Mouse (Mus musculus): ENCODE measurements around the gene Pdcd10. TPM values are rescaled to one million over a fixed set of nuclear protein-coding genes. Genes with fewer than 3 reads are reported as not detected.

The Pdcd10 gene
- polyA plus RNA-seq, 1 experiment from 2014 or later, result 64.4 TPM

DNA sequence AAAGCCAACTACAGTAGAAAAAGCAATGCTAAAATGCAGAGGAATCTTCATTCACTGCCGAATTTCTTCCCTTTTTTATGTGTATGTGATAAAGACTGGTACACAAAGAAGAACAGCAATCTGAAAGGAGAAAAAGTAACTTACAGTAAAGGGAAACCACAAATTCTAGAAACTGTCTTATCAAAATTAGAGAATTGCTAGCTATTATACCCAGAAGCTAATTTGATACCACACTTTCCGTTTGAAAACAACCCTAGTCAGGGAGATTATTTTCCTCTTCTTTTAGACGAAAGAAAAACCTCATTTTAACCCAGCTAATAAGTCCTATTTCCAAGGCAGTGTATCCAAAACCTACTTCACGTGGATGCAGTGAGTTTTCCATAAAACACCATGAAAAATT is 15.4 kb downstream of the Pdcd10 start:
- Histone ChIP-seq H3K36me3 (peaks cover 8% of the 10 kb centered on the region), H3K27ac (ENCODE audit: poor library complexity, severe bottlenecking) (no peak overlapping the region), H3K4me3 (no peak overlapping the region), H3K27me3 (replicated peaks) (no peaks in the 10 kb centered on the region), H3K4me1 (replicated peaks) (peaks cover 10% of the 10 kb centered on the region), H3K4me2 (no peak overlapping the region), H3K9ac (no peak overlapping the region), H3K9me3 (replicated peaks) (no peaks in the 10 kb centered on the region)
- no peak for ATAC-seq (ENCODE audit: insufficient number of reproducible peaks, low FRiP score)
- 80% methylated on average over 4 of the region's 4 CpGs for WGBS

- Histone ChIP-seq H3K4me1 (replicated peaks) (no peaks in the 10 kb centered on the region), H3K4me3 (no peak overlapping the region), H3K9me3 (replicated peaks) (no peaks in the 10 kb centered on the region), H3K9ac (no peak overlapping the region), H3K4me2 (no peak overlapping the region), H3K27ac (ENCODE audit: poor library complexity, severe bottlenecking) (no peak overlapping the region), H3K36me3 (peaks cover 6% of the 10 kb centered on the region), H3K27me3 (replicated peaks) (no peaks in the 10 kb centered on the region)
- 56% methylated on average over 3 of the region's 3 CpGs for WGBS
- 0 out of 2 replicates have a peak, but pooled peaks have one; percentile 48 for ATAC-seq (ENCODE audit: insufficient number of reproducible peaks, low FRiP score)
These were observed 22.4 kb downstream of the Pdcd10 start for GRCm38 (mm10) chr3:75534045-75534834.

DNA sequence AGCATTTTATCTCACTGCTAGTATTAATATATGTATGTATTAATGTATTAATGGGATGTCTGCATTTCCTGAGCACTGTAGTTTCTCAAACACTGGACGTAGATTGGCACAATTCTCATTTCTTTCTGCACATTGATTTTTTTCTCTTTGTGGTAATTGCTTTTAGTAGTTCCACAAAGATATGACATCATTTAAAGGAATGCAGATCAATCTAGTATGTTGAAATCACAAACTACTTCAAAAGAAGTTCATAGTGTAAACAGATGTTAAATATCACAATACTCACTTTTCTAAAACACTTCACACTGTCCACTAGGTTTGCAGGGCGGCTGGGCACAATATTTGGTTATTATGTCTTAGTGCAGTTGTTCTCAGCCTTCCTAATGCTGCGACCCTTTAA is 25.6 kb downstream of the Pdcd10 start:
- 86% methylated on average over 3 of the region's 3 CpGs for WGBS

DNA sequence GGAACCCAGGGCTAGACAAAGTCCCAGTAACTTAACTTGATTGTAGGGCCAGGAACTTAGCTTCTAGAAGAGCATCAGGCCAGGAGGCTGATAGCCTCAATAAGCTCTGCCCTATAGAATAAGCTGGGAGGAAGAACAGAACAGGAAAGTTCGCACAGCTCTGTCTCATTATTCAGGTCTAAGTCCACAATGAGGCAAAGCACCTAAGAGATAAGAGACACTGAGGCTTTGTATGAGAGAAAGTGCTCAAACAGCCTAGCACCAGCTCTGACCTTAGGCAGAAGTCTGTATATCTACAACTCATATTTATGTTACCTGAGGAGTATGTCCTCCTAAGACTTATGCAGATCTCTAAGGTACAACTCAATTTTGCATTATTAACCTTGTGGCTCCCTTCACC is 34.1 kb downstream of the Pdcd10 start:
- Histone ChIP-seq H3K27ac (ENCODE audit: poor library complexity, severe bottlenecking) (no peak overlapping the region), H3K4me1 (replicated peaks) (0 out of 2 replicates have a peak, but pooled peaks cover 3% of the 10 kb centered on the region), H3K9me3 (replicated peaks) (no peaks in the 10 kb centered on the region), H3K27me3 (replicated peaks) (no peaks in the 10 kb centered on the region), H3K4me3 (no peak overlapping the region), H3K9ac (no peak overlapping the region), H3K36me3 (peaks cover 33% of the 10 kb centered on the region), H3K4me2 (no peak overlapping the region)
- 81% methylated on average over 1 of the region's 1 CpGs for WGBS
- no peak for ATAC-seq (ENCODE audit: insufficient number of reproducible peaks, low FRiP score)

More for the DNA sequence above, 25.6 kb downstream of the Pdcd10 start:
- H3K4me2 ChIP-seq, result no peak overlapping the region
- no peak overlapping the region for H3K27ac ChIP-seq (ENCODE audit: poor library complexity, severe bottlenecking)
- H3K4me1 ChIP-seq (replicated peaks), result no peaks in the 10 kb centered on the region
- no peaks in the 10 kb centered on the region for H3K9me3 ChIP-seq (replicated peaks)
- peaks cover 11% of the 10 kb centered on the region for H3K36me3 ChIP-seq
- no peak overlapping the region for H3K4me3 ChIP-seq
- ATAC-seq (ENCODE audit: insufficient number of reproducible peaks, low FRiP score), result no peak
- H3K9ac ChIP-seq, result no peak overlapping the region
- H3K27me3 ChIP-seq (replicated peaks), result no peaks in the 10 kb centered on the region

DNA sequence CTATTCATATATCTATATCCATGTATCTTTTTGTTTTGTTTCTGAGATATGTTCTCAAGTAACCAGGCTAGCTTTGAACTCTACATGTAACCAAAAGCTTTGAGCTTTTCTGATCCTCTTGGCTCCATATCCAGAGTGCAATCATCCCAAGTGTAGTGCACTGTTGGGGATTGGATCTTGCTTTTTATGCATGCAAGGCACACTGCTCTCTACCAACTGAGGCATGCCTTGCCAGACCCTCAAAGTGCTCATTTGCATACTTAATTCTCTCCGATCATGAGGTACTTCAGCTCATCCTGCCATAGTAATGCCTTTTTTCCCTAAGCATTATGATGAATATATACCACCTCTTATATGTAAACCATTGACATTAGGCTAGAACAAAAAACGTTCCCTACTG is 35.3 kb downstream of the Pdcd10 start:
- Histone ChIP-seq H3K9me3 (replicated peaks) (no peaks in the 10 kb centered on the region), H3K4me1 (replicated peaks) (0 out of 2 replicates have a peak, but pooled peaks cover 3% of the 10 kb centered on the region), H3K27ac (ENCODE audit: poor library complexity, severe bottlenecking) (no peak overlapping the region), H3K27me3 (replicated peaks) (no peaks in the 10 kb centered on the region), H3K9ac (no peak overlapping the region), H3K4me2 (no peak overlapping the region), H3K36me3 (peaks cover 29% of the 10 kb centered on the region), H3K4me3 (no peak overlapping the region)
- 89% methylated on average over 2 of the region's 2 CpGs for WGBS
- ATAC-seq (ENCODE audit: insufficient number of reproducible peaks, low FRiP score), result no peak

DNA sequence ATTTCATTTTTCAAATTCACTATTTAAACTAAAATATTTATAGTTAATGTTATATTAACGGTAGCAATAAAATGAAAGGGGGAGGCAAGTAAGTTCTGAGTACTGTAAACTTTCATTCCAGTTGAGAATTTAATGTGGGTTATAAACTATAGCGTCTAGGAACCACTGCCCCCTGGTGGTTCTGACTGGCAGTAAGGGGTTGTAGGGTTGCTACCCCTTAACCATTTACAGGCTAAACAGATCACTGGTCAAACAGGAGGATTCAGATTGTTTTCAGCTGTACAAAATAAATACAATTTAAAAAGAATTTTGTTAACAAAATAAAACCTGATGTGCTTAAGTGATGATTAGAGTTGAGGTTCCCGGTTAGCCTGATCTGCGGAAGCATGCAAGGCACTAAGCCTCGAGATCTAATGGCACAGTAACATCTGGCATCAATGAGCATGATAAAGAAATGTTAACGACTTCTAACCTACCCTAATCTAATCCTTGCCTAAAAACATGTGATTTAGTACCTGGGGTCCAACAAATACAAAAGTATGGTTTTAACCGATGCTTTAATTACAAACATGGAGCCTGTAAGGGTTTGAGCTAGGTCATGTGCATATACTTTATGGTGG is 38.9 kb downstream of the Pdcd10 start:
- Histone ChIP-seq H3K27me3 (replicated peaks) (no peaks in the 10 kb centered on the region), H3K36me3 (peaks cover 32% of the 10 kb centered on the region), H3K4me3 (no peak overlapping the region), H3K27ac (ENCODE audit: poor library complexity, severe bottlenecking) (no peak overlapping the region), H3K4me1 (replicated peaks) (0 out of 2 replicates have a peak, but pooled peaks cover under 1% of the 10 kb centered on the region), H3K9me3 (replicated peaks) (no peaks in the 10 kb centered on the region), H3K9ac (no peak overlapping the region), H3K4me2 (no peak overlapping the region)
- no peak for ATAC-seq (ENCODE audit: insufficient number of reproducible peaks, low FRiP score)
- WGBS, result 79% methylated on average over 7 of the region's 7 CpGs

DNA sequence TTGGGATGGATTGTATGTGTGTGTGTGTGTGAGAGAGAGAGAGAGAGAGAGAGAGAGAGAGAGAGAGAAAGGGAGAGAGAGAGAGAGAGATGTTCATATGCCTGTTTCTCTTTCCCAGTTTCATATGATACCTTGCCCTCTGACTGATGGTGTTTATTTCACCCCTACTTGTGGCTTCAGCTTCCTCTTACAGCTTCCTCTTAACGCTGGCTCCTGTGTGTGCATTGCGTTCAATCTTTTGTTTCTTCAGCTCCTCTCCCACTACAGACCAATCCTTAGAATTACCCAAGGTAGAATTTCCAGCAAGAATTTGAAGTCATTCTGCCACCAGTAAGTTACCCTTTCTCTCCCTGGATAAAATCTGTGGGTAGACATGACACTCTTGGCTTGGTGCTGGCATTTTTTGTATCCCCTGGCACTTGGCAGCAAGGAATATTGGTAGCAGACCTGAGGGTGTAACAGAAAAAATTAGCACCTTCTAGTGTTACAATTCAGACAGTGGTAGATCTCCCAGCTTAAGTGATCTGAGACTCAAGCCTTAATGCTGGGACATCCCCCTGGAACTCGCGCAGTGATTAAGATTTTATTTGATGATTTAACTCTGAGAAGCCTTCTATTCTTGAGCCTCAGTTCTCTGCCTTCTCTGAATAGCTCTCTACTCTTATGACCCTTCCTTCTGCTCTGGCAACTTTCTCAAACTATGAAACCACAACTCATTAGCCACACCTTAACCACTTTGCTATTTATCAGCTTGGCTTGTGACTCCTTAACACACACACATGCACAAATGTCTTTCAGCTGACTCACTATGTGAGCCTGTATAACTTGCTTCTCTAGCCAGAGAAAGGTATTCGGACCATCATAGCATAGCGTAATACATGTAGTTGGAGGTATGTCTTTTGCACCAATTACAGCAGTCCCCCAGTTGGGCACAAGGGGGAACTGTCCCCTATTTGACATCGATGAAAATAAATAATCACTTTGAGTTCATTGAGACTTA is 57.4 kb downstream of the Pdcd10 start:
- Histone ChIP-seq H3K4me2 (no peak overlapping the region), H3K4me1 (replicated peaks) (no peaks in the 10 kb centered on the region), H3K4me3 (no peak overlapping the region), H3K27ac (ENCODE audit: poor library complexity, severe bottlenecking) (no peak overlapping the region), H3K9ac (no peak overlapping the region), H3K9me3 (replicated peaks) (no peaks in the 10 kb centered on the region), H3K27me3 (replicated peaks) (no peaks in the 10 kb centered on the region), H3K36me3 (no peaks in the 10 kb centered on the region)
- 77% methylated on average over 7 of the region's 7 CpGs for WGBS
- ATAC-seq (ENCODE audit: insufficient number of reproducible peaks, low FRiP score), result no peak

DNA sequence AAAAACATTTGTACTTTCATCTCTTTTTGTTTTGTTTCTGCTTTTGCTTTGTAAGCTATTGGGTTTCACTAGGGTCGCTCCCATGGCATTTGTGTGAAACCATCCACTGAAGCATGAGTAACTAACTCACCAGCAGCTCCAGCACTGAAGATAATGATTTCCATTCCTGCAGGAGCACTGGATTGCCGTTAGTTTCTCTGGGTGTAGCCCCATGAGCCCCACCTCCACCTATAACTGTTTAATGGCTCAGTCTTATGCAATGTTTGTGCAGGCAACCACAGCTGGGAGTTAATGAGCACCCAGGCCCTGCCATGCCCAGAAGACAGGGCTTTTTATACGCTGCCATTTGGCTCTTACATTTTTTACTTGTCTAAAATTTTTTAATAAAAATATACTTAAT is 63.7 kb downstream of the Pdcd10 start:
- H3K9ac ChIP-seq, result no peak overlapping the region
- H3K27ac ChIP-seq (ENCODE audit: poor library complexity, severe bottlenecking), result no peak overlapping the region
- no peak overlapping the region for H3K4me3 ChIP-seq
- no peaks in the 10 kb centered on the region; the same call in 1 of the 2 replicates for H3K9me3 ChIP-seq (replicated peaks)
- no peaks in the 10 kb centered on the region for H3K27me3 ChIP-seq (replicated peaks)
- ATAC-seq (ENCODE audit: insufficient number of reproducible peaks, low FRiP score), result no peak
- no peaks in the 10 kb centered on the region for H3K36me3 ChIP-seq
- no peak overlapping the region for H3K4me2 ChIP-seq
- WGBS, result 69% methylated on average over 3 of the region's 3 CpGs
- H3K4me1 ChIP-seq (replicated peaks), result no peaks in the 10 kb centered on the region

- no peaks in the 10 kb centered on the region for H3K9me3 ChIP-seq (replicated peaks)
- no peaks in the 10 kb centered on the region for H3K27me3 ChIP-seq (replicated peaks)
- 67% methylated on average over 2 of the region's 2 CpGs for WGBS
- H3K27ac ChIP-seq (ENCODE audit: poor library complexity, severe bottlenecking), result no peak within 1 kb of the TSS
- H3K4me3 ChIP-seq, result no peak within 1 kb of the TSS
- H3K9ac ChIP-seq, result no peak within 1 kb of the TSS
- no peak within 1 kb of the TSS for H3K4me2 ChIP-seq
- no peak for ATAC-seq (ENCODE audit: insufficient number of reproducible peaks, low FRiP score)
- H3K36me3 ChIP-seq, result no peaks in the 10 kb centered on the region
- H3K4me1 ChIP-seq (replicated peaks), result no peaks in the 10 kb centered on the region
These were observed 74.6 kb downstream of the Pdcd10 start, which contains the start of gene Wdr49 for GRCm38 (mm10) chr3:75482056-75482455. Gene Wdr49, minus strand, starts transcription at chr3:75482156.

- no peak overlapping the region for H3K27ac ChIP-seq (ENCODE audit: poor library complexity, severe bottlenecking)
- no peak overlapping the region for H3K4me2 ChIP-seq
- WGBS, result 70% methylated on average over 7 of the region's 7 CpGs
- no peak overlapping the region for H3K9ac ChIP-seq
- H3K27me3 ChIP-seq (replicated peaks), result no peaks in the 10 kb centered on the region
- no peaks in the 10 kb centered on the region for H3K9me3 ChIP-seq (replicated peaks)
- ATAC-seq (ENCODE audit: insufficient number of reproducible peaks, low FRiP score), result no peak
- H3K36me3 ChIP-seq, result no peaks in the 10 kb centered on the region
- no peak overlapping the region for H3K4me3 ChIP-seq
- H3K4me1 ChIP-seq (replicated peaks), result no peaks in the 10 kb centered on the region
These were observed 81.5 kb downstream of the Pdcd10 start for GRCm38 (mm10) chr3:75475106-75475505.

GRCm38 (mm10) chr3:75474657-75475056 is 82.0 kb downstream of the Pdcd10 start:
- no peak overlapping the region for H3K4me3 ChIP-seq
- no peak overlapping the region for H3K27ac ChIP-seq (ENCODE audit: poor library complexity, severe bottlenecking)
- H3K27me3 ChIP-seq (replicated peaks), result no peaks in the 10 kb centered on the region
- WGBS, result 80% methylated on average over 7 of the region's 7 CpGs
- H3K36me3 ChIP-seq, result no peaks in the 10 kb centered on the region
- ATAC-seq (ENCODE audit: insufficient number of reproducible peaks, low FRiP score), result no peak
- H3K9ac ChIP-seq, result no peak overlapping the region
- H3K4me2 ChIP-seq, result no peak overlapping the region
- no peaks in the 10 kb centered on the region for H3K9me3 ChIP-seq (replicated peaks)
- no peaks in the 10 kb centered on the region for H3K4me1 ChIP-seq (replicated peaks)
